Mouse (Mus musculus): ENCODE results near the gene Lrrc63.

Gene Lrrc63

GRCm38 (mm10) chr14:75136119-75136966 is 5.7 kb upstream of the Lrrc63 start:
- peak in 1 of 2 experiments; percentile 28 for DNase-seq

- DNase-seq: no peak
Measured at GRCm38 (mm10) chr14:75131324-75131935, 749 bp upstream of the Lrrc63 start.

- no peak for DNase-seq
Measured at GRCm38 (mm10) chr14:75121658-75122057, 9.0 kb downstream of the Lrrc63 start.

- no peak for DNase-seq
Measured at GRCm38 (mm10) chr14:75102956-75103355, 27.7 kb downstream of the Lrrc63 start.

- peak in 1 of 2 experiments; percentile 41 for DNase-seq
Measured at GRCm38 (mm10) chr14:75077946-75078345, 52.7 kb downstream of the Lrrc63 start.

- no peak for DNase-seq
Measured at GRCm38 (mm10) chr14:75075299-75076180, 55.1 kb downstream of the Lrrc63 start.

- no peak for DNase-seq
Measured at GRCm38 (mm10) chr14:75071091-75071490, 59.6 kb downstream of the Lrrc63 start.

- DNase-seq: peak; percentile 49 to 63
Measured at GRCm38 (mm10) chr14:75069356-75069979, 61.2 kb downstream of the Lrrc63 start.

GRCm38 (mm10) chr14:75068430-75069112 is 62.1 kb downstream of the Lrrc63 start:
- DNase-seq: peak in 1 of 2 experiments; percentile 40

GRCm38 (mm10) chr14:75065211-75065610 is 65.5 kb downstream of the Lrrc63 start:
- peak in 1 of 2 experiments; percentile 52 for DNase-seq

- DNase-seq: peak; percentile 46 to 62
Measured at GRCm38 (mm10) chr14:75064520-75064919, 66.2 kb downstream of the Lrrc63 start.

- no peak for DNase-seq
Measured at GRCm38 (mm10) chr14:75063936-75064335, 66.7 kb downstream of the Lrrc63 start.

- peak in 1 of 2 experiments; percentile 57 for DNase-seq
Measured at GRCm38 (mm10) chr14:75060562-75060961, 70.1 kb downstream of the Lrrc63 start.

- peak in 1 of 2 experiments; percentile 36 for DNase-seq
Measured at GRCm38 (mm10) chr14:75056861-75057431, 73.7 kb downstream of the Lrrc63 start.

- no peak for DNase-seq
Measured at GRCm38 (mm10) chr14:75054455-75055343, 76.0 kb downstream of the Lrrc63 start.

GRCm38 (mm10) chr14:75052451-75052850 is 78.2 kb downstream of the Lrrc63 start:
- no peak for DNase-seq

- DNase-seq: no peak
Measured at GRCm38 (mm10) chr14:75045184-75045583, 85.5 kb downstream of the Lrrc63 start.

- DNase-seq: no peak
Measured at GRCm38 (mm10) chr14:75035431-75035830, 95.2 kb downstream of the Lrrc63 start.

All from lung, postnatal 4 days (tissue).